Mouse (Mus musculus) pancreas, adult 10 weeks (tissue): ENCODE data around the gene Banf1. TPM values are rescaled to one million over a fixed set of nuclear protein-coding genes. Genes with fewer than 3 reads are reported as not detected.

Source experiments
- polyA plus RNA-seq: library from polyadenylated mRNA; stranded (reverse); fragments of 350-450 nt; fragmentation: Illumina TruSeq; extraction: RNeasy Lipid Tissue Mini Kit (QIAGEN cat#74804); gene quantifications from one replicate; pipeline ENCODE4 v1.2.3, GENCODE M21; 2015; ENCODE audit warnings: low read depth, low replicate concordance; ENCODE audit not compliant: insufficient read depth

The Banf1 gene
- polyA plus RNA-seq = 29.9 TPM

DNA sequence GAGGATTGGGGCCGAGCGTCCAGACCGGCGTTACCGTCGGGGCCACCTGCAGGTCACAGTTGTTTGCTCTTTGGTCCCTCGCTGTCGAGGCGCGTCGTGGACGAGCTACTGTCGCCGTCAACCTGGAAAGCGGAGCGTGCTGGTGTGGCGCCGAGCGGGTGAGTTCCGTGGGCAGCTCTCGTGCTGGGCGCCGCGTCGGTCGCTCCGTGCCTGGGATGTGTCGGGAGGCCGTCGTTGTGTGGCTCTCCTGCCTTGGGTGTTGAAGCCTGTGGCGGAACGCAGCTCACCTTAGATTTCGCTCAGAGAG lies at the start of gene Banf1:
Gene Banf1, minus strand, starts transcription at position 116 of the 307 bp plus-strand sequence.

DNA sequence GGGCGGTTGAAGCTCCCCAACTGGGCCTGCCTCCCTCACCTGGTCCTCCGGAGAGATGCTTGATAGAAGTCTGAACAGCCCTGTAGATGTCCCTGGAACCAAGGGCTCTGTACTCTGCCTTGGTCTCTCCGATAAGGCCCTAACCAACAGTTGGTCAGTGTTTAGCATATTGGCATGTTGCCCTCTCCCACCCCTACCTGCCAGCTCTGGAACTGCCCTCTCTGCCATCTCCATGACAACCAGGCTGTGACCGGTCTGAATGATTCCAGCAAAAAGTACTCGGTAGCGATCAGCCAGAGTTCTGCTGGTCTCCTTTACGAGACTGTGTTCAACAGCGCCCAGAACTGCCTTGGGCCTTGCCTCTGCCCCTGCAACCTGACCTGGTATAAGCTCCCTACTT lies 35.3 kb upstream of the Banf1 start, which contains the start of gene Tsga10ip:
Gene Tsga10ip, minus strand, starts transcription at position 234 of the 400 bp plus-strand sequence.

DNA sequence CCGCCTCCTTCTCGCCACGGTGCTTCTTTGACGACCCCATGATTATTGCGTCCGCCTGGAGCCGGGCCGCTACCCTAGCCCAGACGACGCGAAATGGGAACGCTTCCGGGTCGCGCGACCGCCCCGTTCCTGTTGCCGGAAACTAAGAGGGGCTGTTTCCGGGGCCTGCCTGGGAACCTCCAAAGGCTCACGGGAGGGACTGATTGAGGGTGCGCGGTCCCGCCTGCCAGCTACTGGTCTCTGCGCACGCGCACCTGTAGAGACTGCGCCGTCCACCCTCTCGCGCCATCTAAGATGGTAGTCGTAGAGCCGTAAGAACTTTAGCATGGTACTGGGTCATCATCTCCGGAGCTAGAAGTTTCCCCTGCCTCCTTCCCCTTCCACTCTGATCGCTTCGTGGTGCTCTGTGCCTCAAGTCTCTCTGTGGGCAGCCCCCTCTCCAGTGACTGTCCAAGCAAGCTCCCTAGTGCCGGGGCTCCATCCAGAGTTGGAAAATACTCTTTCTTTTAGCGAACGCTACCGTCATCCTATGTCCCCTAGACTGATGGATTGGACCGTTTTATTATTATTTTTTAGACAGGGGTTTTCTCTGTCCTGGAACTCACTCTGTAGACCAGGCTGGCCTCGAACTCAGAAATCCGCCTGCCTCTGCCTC lies 21.7 kb upstream of the Banf1 start, which contains the start of gene Sart1:
Gene Sart1, minus strand, starts transcription at position 116 of the 655 bp plus-strand sequence.

DNA sequence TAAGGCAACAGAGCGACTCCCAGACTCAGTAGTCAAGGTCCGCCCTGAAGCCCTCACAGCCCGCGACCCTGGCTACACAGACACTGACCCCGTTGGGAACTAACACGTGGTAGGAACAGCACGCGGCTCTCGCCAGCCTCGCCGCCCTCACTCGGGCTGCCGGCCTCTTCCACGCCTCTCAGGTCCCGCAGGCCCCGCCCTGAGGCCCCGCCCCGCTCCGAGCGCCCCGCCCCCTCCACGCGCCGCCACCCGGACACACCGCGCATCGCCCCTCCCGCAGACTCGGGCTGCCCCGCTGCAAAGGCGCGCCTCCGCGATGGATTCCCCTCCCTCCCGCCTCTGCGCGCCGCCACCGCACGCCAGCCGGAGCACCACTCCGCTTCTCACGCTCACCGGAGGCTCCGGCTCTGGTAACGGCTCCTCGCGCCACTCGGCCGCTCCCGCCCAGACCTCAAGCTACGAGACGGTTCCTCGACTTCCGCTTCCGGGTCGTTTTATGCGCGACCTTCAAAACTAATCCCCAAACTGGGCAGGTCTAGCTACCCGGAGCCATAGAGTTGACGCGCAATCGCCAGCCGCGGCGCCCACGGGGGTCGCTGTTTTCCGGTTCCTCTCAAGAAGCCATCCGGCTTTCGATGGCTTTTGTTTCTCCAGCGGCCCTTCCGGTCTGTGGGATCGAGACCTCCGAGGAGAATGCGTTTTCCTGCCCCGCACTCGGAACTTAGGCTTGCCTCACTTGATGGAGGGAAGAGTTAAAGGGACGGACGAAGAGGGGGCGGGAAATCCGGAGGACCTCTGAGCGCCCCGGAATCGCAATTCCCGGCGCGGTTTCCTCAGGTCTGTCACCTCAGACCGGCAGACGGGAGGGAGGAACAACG lies 554 bp downstream of the Banf1 start, which contains the start of gene Eif1ad:
Gene Eif1ad, plus strand, starts transcription at position 567 of the 878 bp plus-strand sequence.

DNA sequence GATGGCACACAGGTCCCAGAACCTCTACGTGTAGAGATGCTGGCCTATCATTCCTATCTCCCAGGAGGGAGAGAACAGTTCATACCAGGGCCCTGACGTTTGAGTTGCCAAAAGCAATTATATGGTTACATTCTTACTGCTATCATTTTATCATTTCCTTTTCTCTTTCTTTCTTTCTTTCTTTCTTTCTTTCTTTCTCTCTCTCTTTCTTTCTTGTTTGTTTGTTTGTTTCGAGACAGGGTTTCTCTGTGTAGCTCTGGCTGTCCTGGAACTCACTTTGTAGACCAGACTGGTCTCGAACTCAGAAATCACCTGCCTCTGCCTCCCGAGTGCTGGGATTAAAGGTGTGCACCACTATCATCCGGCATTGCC lies 17.5 kb downstream of the Banf1 start, which contains the start of gene Cst6:
Gene Cst6, minus strand, starts transcription at position 73 of the 372 bp plus-strand sequence.

DNA sequence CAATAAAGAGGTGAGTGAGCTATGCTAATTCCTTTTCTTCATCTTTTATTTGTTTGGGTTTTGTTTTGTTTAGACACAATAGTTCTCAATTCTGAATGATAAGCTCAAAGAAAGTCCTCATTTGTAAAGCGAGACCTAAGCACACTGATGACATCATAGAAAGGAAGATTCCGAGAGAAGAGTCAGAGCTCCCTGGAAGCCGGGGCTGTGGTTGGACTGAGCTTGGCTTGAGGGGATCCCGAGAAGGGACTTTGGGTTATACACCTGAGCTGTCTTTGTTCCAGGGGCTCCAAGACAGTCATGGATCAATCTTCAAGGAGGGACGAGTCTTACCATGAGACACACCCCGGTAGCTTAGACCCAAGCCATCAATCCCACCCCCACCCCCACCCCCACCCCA lies 31.5 kb downstream of the Banf1 start, which contains the start of gene Catsper1:
Gene Catsper1, plus strand, starts transcription at position 301 of the 400 bp plus-strand sequence.

Other genes with a start within 250 kb of the Banf1 start
- gene Klc2, start 248.6 kb downstream of the Banf1 start, polyA plus RNA-seq = 5.4 TPM
- gene Pacs1, start 94.0 kb downstream of the Banf1 start, polyA plus RNA-seq = 3.9 TPM
- gene Sf3b2, start 71.7 kb downstream of the Banf1 start, polyA plus RNA-seq = 39.5 TPM
- not detected for gene Gal3st3, start 68.8 kb downstream of the Banf1 start, polyA plus RNA-seq
- not detected for gene Catsper1, start 31.4 kb downstream of the Banf1 start, polyA plus RNA-seq
- 3.7 TPM for gene Cst6, start 17.6 kb downstream of the Banf1 start, polyA plus RNA-seq
- 6.5 TPM for gene Eif1ad, start 427 bp downstream of the Banf1 start, polyA plus RNA-seq
- 47.0 TPM for gene Sart1, start 21.5 kb upstream of the Banf1 start, polyA plus RNA-seq
- gene Tsga10ip, start 35.4 kb upstream of the Banf1 start, polyA plus RNA-seq = 6.0 TPM
- gene Drap1, start 57.8 kb upstream of the Banf1 start, polyA plus RNA-seq = 51.3 TPM
- gene AI837181, start 58.0 kb upstream of the Banf1 start, polyA plus RNA-seq = 12.1 TPM
- not detected for gene Fosl1, start 80.4 kb upstream of the Banf1 start, polyA plus RNA-seq
- gene Ccdc85b, start 90.7 kb upstream of the Banf1 start, polyA plus RNA-seq = 5.0 TPM
- gene Fibp, start 93.4 kb upstream of the Banf1 start, polyA plus RNA-seq = 29.7 TPM
- gene Ctsw, start 101.3 kb upstream of the Banf1 start, polyA plus RNA-seq = 0.92 TPM
- gene Efemp2, start 106.8 kb upstream of the Banf1 start, polyA plus RNA-seq = 8.8 TPM
- 14.4 TPM for gene Mus81, start 121.2 kb upstream of the Banf1 start, polyA plus RNA-seq
- 65.0 TPM for gene Cfl1, start 123.3 kb upstream of the Banf1 start, polyA plus RNA-seq
- not detected for gene 1700020D05Rik, start 136.6 kb upstream of the Banf1 start, polyA plus RNA-seq
- gene Snx32, start 143.4 kb upstream of the Banf1 start, polyA plus RNA-seq = 3.4 TPM
- gene Ovol1, start 193.5 kb upstream of the Banf1 start, polyA plus RNA-seq = 0.89 TPM
- 0.85 TPM for gene Ap5b1, start 200.9 kb upstream of the Banf1 start, polyA plus RNA-seq
- 19.0 TPM for gene Rnaseh2c, start 234.7 kb upstream of the Banf1 start, polyA plus RNA-seq
- 10.2 TPM for gene Kat5, start 243.1 kb upstream of the Banf1 start, polyA plus RNA-seq